Mouse (Mus musculus): ENCODE measurements at regions not wholly inside any gene's neighbourhood (a gene's known extent, or its start where the extent isn't known, plus 50 kb on each side); places are given as distances from the start of the nearest gene placed in this dataset.
A peak's percentile ranks its signal among the peaks of the same experiment; 100 is the strongest.

GRCm38 (mm10) chr1:150240110-150240509, 79.1 kb upstream of the Pdc start:
- H3K9ac ChIP-seq (ENCODE audit: low read depth, low read length, severe bottlenecking): no peak overlapping the region
- no peak overlapping the region for H3K27ac ChIP-seq (replicated peaks; ENCODE audit: low read depth, low read length)
- H3K4me1 ChIP-seq (ENCODE audit: control insufficient read depth, insufficient read depth, low read length): no peaks in the 10 kb centered on the region
- no peak for ATAC-seq (ENCODE audit: low FRiP score, low read depth)
- WGBS: 85% methylated on average over 3 of the region's 3 CpGs
- no peaks in the 10 kb centered on the region for H3K27me3 ChIP-seq (ENCODE audit: control insufficient read depth, insufficient read depth, low read length)
- TF ChIP-seq POLR2A (IDR thresholded peaks at IDR 0.05; ENCODE audit: borderline replicate concordance, extremely low read depth, insufficient read depth, insufficient read length): no peak
- no peaks in the 10 kb centered on the region for H3K9me3 ChIP-seq (ENCODE audit: control insufficient read depth, low read length)
- no peak overlapping the region for H3K4me3 ChIP-seq (replicated peaks; ENCODE audit: low read length)
- DNase-seq (ENCODE audit: low spot score): no peak
- H3K36me3 ChIP-seq (ENCODE audit: control insufficient read depth, insufficient read depth, low read length): no peaks in the 10 kb centered on the region
- no peak overlapping the region for H3K4me2 ChIP-seq (replicated peaks; ENCODE audit: low read depth, low read length, severe bottlenecking)

GRCm38 (mm10) chr1:150241153-150241552, 78.1 kb upstream of the Pdc start:
- Histone ChIP-seq H3K27me3 (ENCODE audit: control insufficient read depth, insufficient read depth, low read length) (no peaks in the 10 kb centered on the region), H3K9me3 (ENCODE audit: control insufficient read depth, low read length) (no peaks in the 10 kb centered on the region), H3K4me2 (replicated peaks; ENCODE audit: low read depth, low read length, severe bottlenecking) (no peak overlapping the region), H3K4me1 (ENCODE audit: control insufficient read depth, insufficient read depth, low read length) (no peaks in the 10 kb centered on the region), H3K9ac (ENCODE audit: low read depth, low read length, severe bottlenecking) (no peak overlapping the region), H3K36me3 (ENCODE audit: control insufficient read depth, insufficient read depth, low read length) (no peaks in the 10 kb centered on the region), H3K27ac (replicated peaks; ENCODE audit: low read depth, low read length) (no peak overlapping the region), H3K4me3 (replicated peaks; ENCODE audit: low read length) (no peak overlapping the region)
- no peak for TF ChIP-seq POLR2A (IDR thresholded peaks at IDR 0.05; ENCODE audit: borderline replicate concordance, extremely low read depth, insufficient read depth, insufficient read length)
- DNase-seq (ENCODE audit: low spot score): no peak
- ATAC-seq (ENCODE audit: low FRiP score, low read depth): no peak
- WGBS: 88% methylated on average over 4 of the region's 4 CpGs

- no peak for TF ChIP-seq POLR2A (IDR thresholded peaks at IDR 0.05; ENCODE audit: borderline replicate concordance, extremely low read depth, insufficient read depth, insufficient read length)
- Histone ChIP-seq H3K9me3 (ENCODE audit: control insufficient read depth, low read length) (no peaks in the 10 kb centered on the region), H3K4me2 (replicated peaks; ENCODE audit: low read depth, low read length, severe bottlenecking) (no peak overlapping the region), H3K27me3 (ENCODE audit: control insufficient read depth, insufficient read depth, low read length) (no peaks in the 10 kb centered on the region), H3K4me3 (replicated peaks; ENCODE audit: low read length) (no peak overlapping the region), H3K36me3 (ENCODE audit: control insufficient read depth, insufficient read depth, low read length) (no peaks in the 10 kb centered on the region), H3K4me1 (ENCODE audit: control insufficient read depth, insufficient read depth, low read length) (no peaks in the 10 kb centered on the region), H3K27ac (replicated peaks; ENCODE audit: low read depth, low read length) (no peak overlapping the region), H3K9ac (ENCODE audit: low read depth, low read length, severe bottlenecking) (no peak overlapping the region)
- ATAC-seq (ENCODE audit: low FRiP score, low read depth) (no peak), DNase-seq (ENCODE audit: low spot score) (no peak)
These were observed 77.1 kb upstream of the Pdc start for GRCm38 (mm10) chr1:150242108-150242507.

DNA sequence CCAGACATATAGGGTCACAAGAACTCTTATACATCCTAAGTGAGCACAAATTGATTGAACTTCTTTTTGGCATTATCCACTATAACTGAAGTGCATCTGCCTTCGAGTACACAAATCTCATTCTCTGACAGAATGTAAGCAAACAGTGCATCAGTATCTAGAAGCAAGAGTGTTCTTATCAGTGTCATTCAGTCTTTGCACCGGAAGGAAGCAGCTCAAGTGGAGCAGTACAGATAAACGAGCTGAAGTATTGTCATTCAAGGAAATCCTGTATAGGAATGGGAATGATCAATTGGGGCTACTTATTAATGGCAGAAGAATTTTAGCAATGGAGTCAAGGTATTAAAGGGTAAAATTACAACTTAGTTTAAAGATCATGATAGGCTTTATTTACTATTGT, 74.3 kb upstream of the Pdc start:
- Histone ChIP-seq H3K27me3 (ENCODE audit: control insufficient read depth, insufficient read depth, low read length) (no peaks in the 10 kb centered on the region), H3K4me1 (ENCODE audit: control insufficient read depth, insufficient read depth, low read length) (no peaks in the 10 kb centered on the region), H3K9ac (ENCODE audit: low read depth, low read length, severe bottlenecking) (no peak overlapping the region), H3K36me3 (ENCODE audit: control insufficient read depth, insufficient read depth, low read length) (no peaks in the 10 kb centered on the region), H3K4me3 (replicated peaks; ENCODE audit: low read length) (no peak overlapping the region), H3K27ac (replicated peaks; ENCODE audit: low read depth, low read length) (no peak overlapping the region), H3K9me3 (ENCODE audit: control insufficient read depth, low read length) (no peaks in the 10 kb centered on the region), H3K4me2 (replicated peaks; ENCODE audit: low read depth, low read length, severe bottlenecking) (no peak overlapping the region)
- 77% methylated on average over 3 of the region's 3 CpGs for WGBS
- ATAC-seq (ENCODE audit: low FRiP score, low read depth) (no peak), DNase-seq (ENCODE audit: low spot score) (no peak)
- no peak for TF ChIP-seq POLR2A (IDR thresholded peaks at IDR 0.05; ENCODE audit: borderline replicate concordance, extremely low read depth, insufficient read depth, insufficient read length)

- Histone ChIP-seq H3K4me2 (replicated peaks; ENCODE audit: low read depth, low read length, severe bottlenecking) (no peak overlapping the region), H3K4me1 (ENCODE audit: control insufficient read depth, insufficient read depth, low read length) (no peaks in the 10 kb centered on the region), H3K9ac (ENCODE audit: low read depth, low read length, severe bottlenecking) (no peak overlapping the region), H3K27me3 (ENCODE audit: control insufficient read depth, insufficient read depth, low read length) (no peaks in the 10 kb centered on the region), H3K27ac (replicated peaks; ENCODE audit: low read depth, low read length) (no peak overlapping the region), H3K36me3 (ENCODE audit: control insufficient read depth, insufficient read depth, low read length) (no peaks in the 10 kb centered on the region), H3K9me3 (ENCODE audit: control insufficient read depth, low read length) (no peaks in the 10 kb centered on the region), H3K4me3 (replicated peaks; ENCODE audit: low read length) (no peak overlapping the region)
- DNase-seq (ENCODE audit: low spot score): peak; percentile 39
- 70% methylated on average over 1 of the region's 1 CpGs for WGBS
- ATAC-seq (ENCODE audit: low FRiP score, low read depth): no peak
- TF ChIP-seq POLR2A (IDR thresholded peaks at IDR 0.05; ENCODE audit: borderline replicate concordance, extremely low read depth, insufficient read depth, insufficient read length): no peak
These were observed 67.8 kb upstream of the Pdc start for GRCm38 (mm10) chr1:150251422-150251821.

DNA sequence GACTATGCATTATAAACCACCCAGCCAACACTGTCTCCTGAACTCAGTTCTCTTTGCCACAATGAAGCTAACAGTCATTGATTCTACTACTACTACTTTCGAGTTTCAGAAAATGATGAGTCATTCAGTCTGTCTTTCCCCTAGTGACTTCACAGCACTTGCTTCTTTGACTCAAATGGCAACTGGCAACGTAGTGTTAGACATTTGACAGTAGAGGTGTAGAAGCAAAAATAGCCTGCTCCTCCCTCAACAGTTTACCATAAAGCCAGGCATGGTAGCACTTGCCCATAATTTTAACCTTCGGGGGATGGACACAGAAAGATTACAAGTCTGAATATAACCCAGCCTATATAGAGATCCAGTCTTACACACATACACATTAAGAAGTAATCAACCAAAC, 67.3 kb upstream of the Pdc start:
- ATAC-seq (ENCODE audit: low FRiP score, low read depth): no peak
- no peaks in the 10 kb centered on the region for H3K36me3 ChIP-seq (ENCODE audit: control insufficient read depth, insufficient read depth, low read length)
- H3K9me3 ChIP-seq (ENCODE audit: control insufficient read depth, low read length): no peaks in the 10 kb centered on the region
- no peak overlapping the region for H3K27ac ChIP-seq (replicated peaks; ENCODE audit: low read depth, low read length)
- no peak overlapping the region for H3K4me2 ChIP-seq (replicated peaks; ENCODE audit: low read depth, low read length, severe bottlenecking)
- no peak for TF ChIP-seq POLR2A (IDR thresholded peaks at IDR 0.05; ENCODE audit: borderline replicate concordance, extremely low read depth, insufficient read depth, insufficient read length)
- H3K4me3 ChIP-seq (replicated peaks; ENCODE audit: low read length): no peak overlapping the region
- DNase-seq (ENCODE audit: low spot score): no peak
- 83% methylated on average over 3 of the region's 3 CpGs for WGBS
- H3K27me3 ChIP-seq (ENCODE audit: control insufficient read depth, insufficient read depth, low read length): no peaks in the 10 kb centered on the region
- no peaks in the 10 kb centered on the region for H3K4me1 ChIP-seq (ENCODE audit: control insufficient read depth, insufficient read depth, low read length)
- no peak overlapping the region for H3K9ac ChIP-seq (ENCODE audit: low read depth, low read length, severe bottlenecking)
